Mouse (Mus musculus): ENCODE measurements around the gene Clhc1. TPM values are rescaled to one million over a fixed set of nuclear protein-coding genes. Genes with fewer than 3 reads are reported as not detected.

The Clhc1 gene
- polyA plus RNA-seq, 1 experiment from 2014 or later = 0.63 TPM

DNA sequence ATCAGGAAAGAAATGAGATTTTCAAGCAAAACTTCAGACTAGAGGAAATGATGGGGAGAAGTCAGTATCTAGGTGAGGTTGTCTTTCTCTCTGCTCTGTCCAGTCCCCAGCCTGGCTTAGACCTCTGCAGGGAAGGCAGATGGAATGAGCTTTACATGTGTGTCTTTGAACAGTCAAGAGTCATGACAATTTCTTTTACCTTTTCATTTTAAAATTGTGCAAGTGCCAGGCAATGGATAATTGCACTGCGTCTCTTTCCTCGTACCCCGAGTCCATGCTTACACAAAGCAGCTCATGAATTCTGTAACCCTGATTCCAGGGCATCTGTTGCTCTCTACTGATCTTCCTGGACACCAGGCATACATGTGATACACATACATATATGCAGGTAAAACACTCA is 80.0 kb downstream of the Clhc1 start:
- 92% methylated on average over 3 of the region's 3 CpGs for WGBS
- H3K27me3 ChIP-seq (replicated peaks; ENCODE audit: control insufficient read depth, insufficient read depth, low read length) = no peaks in the 10 kb centered on the region

More for the DNA sequence above, 80.0 kb downstream of the Clhc1 start:
- Histone ChIP-seq H3K4me1 (replicated peaks; ENCODE audit: control insufficient read depth, insufficient read depth, low read length) (no peaks in the 10 kb centered on the region), H3K9me3 (ENCODE audit: control insufficient read depth, low read length) (no peaks in the 10 kb centered on the region), H3K9ac (replicated peaks; ENCODE audit: low read depth, low read length) (no peak overlapping the region), H3K27ac (ENCODE audit: low read length) (no peak overlapping the region), H3K36me3 (ENCODE audit: control insufficient read depth, insufficient read depth) (no peaks in the 10 kb centered on the region), H3K4me3 (replicated peaks; ENCODE audit: low read length) (no peak overlapping the region), H3K4me2 (ENCODE audit: low read length) (no peak overlapping the region)
- ATAC-seq = no peak

Other genes starting within 250 kb of the Clhc1 start
- gene Ccdc88a, start 174.3 kb upstream of the Clhc1 start, polyA plus RNA-seq (2015; fragmentation: Nextera tagmentation; extraction: Ambion mirVana) = 84.7 and 85.4 TPM in 2 replicates
- 6.4 and 9.4 TPM in 2 replicates for gene Prorsd1, start 32.9 kb upstream of the Clhc1 start, polyA plus RNA-seq (2015; fragmentation: Nextera tagmentation; extraction: Ambion mirVana)
- gene Mtif2, start 21.5 kb upstream of the Clhc1 start, polyA plus RNA-seq (2015; fragmentation: Nextera tagmentation; extraction: Ambion mirVana) = 55.4 and 65.8 TPM in 2 replicates
- gene Rps27a, start 159 bp downstream of the Clhc1 start, polyA plus RNA-seq (2015; fragmentation: Nextera tagmentation; extraction: Ambion mirVana) = 551 and 604 TPM in 2 replicates
- 131 and 134 TPM in 2 replicates for gene Rtn4, start 145.0 kb downstream of the Clhc1 start, polyA plus RNA-seq (2015; fragmentation: Nextera tagmentation; extraction: Ambion mirVana)

All from forebrain, embryonic 16.5 days (tissue).